Mouse (Mus musculus) left cerebral cortex, adult 18-20 months (tissue): ENCODE results near the gene Oas1a. TPM values are rescaled to one million over a fixed set of nuclear protein-coding genes. Genes with fewer than 3 reads are reported as not detected.
"Not testable (repeated sequence)": the region's sequence is repeated elsewhere in the genome, so short reads cannot be mapped to it uniquely, and the experiment has no call there.

Experiments used
- DNase-seq, 2 experiments: peaks; one replicate each; pipeline ENCODE4 v3.0.0; 2021 to 2022; ENCODE audit warnings: low spot score in 2 of 2, mixed read lengths in 1 of 2
- long read RNA-seq, 2 experiments: library from polyadenylated mRNA; stranded (forward); transcript quantifications; one replicate each; pipeline ENCODE4 v2.0.0; 2021
- total RNA-seq, 2 experiments: library from RNA; stranded (reverse); gene quantifications; 2 replicates each; pipeline ENCODE4 v1.2.3; 2021

Oas1a gene
- total RNA-seq: under 1 TPM; 0.19 to 0.23 TPM
- long read RNA-seq, experiment 1: 0 reads
- long read RNA-seq, experiment 2, partial matches to known transcripts: 1 of 1 reads
- long read RNA-seq, experiment 2, other reads (novel, unspliced or antisense): 0 of 1 reads

DNA sequence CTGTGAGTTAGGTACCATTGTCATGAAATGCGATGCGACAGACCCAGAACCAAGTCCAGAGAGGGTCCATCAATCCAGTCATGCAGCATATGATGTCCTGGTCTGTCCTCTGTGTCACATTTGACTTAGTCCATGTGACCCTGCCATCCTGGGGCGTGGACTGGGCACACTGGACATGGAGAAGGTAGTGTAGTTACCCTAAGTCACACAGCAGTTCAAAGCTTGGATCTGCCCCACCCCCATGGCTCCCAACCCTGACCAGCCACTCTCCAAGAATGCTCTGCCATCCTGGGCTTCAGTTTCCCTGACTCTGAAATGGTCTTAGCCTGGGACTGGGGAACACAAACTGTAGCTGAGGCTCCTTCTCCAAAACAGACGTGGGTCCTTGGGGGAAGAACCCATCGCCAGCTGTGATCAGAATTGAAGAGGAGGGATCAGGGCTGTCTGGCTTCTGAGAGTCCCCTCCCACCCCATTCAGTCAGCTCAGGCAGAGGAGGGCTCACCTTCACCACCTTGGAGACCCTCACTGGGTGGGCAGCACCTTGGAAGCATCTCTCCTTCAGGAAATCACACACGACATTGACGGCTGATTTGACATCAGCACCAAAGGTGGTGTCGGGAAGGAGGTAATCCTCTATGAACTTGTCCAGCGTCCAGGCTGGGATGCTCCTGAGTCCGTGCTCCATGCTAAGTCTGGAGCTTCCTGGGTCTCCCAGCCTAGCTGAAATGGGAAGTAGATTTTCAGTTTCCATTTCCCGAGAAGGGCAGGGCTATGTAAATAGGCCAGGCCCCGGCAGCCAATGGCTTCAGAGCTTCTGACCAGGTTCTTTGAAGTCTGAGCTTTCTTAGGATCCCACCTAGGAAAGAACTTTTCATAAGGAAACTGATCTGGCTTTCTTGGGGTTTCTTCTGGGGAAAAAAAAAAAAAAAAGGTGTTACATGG, at the start of gene Oas1a:
Gene Oas1a, minus strand, starts transcription at position 731 of the 943 bp plus-strand sequence.
- not testable (repeated sequence) for DNase-seq

GRCm38 (mm10) chr5:120953974-120954373, 46.7 kb upstream of the Oas1a start:
- DNase-seq: peak in 1 of 2 experiments; percentile 63

DNA sequence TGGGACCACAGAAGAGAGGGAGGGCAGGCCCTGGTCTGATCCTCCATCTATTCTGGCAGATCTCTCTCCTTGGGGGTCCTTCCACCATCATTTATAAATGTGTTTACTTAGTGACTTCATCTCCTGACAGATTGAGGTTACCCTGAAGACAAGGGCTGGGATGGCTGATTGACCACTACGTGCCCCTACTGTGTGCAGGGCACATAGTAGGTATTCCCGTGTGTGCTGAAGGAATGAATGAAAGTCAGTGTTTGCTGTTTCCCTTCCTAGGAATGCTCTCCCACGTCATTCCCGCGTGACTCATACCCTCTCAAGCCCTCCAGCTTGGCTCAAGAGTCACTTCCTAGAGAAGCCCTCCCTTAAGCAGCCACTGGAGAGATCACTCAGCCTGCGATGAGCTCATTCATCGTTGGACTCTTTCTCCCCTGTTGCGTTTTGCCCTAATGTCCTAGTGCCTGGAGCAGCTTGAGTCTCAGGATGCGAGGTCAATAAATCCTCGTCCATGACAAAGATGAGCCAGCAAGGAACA, 45.0 kb upstream of the Oas1a start:
- DNase-seq: no peak

DNA sequence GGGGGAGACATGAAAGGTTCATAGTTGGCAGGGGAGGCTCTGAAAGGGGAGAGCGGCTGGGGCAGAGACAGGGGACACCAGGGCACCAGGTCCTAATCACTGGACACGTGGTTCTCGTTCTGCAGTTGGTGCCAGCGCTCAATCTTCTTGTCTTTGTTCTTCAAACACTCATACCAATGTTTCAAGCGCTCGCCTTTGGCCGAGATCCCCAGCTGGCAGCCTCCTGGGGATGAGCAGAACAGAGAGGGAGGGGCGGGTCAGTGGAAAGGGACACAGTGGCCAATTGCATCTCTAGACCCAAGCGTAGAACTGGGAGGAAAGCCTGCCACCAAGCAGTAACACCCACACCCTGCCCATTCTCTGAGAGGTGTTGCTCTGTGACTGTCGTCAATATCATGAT, 34.8 kb upstream of the Oas1a start:
- DNase-seq: no peak

- no peak for DNase-seq
Measured at GRCm38 (mm10) chr5:120938586-120938985, 31.3 kb upstream of the Oas1a start.

DNA sequence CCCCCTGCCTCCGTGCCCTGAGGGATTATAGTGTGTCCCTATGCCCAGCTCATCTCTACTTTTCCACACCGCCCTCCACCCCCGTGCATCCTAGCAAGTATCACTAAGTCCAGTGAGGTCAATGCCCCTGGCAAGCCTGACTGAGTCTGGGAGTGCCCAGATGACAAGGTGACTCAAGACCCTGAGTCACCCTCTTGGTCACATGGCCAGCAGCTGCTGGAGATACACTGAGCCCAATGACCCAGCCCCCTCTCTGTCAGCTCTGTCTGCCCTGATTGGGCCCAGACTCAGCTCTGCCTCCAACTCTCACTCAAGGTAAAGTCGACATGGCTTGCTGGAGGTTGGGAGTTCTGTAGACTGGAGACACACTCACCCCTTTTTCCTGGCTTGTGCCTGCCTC, 30.5 kb upstream of the Oas1a start:
- no peak for DNase-seq

- DNase-seq: no peak
Measured at GRCm38 (mm10) chr5:120933966-120934365, 26.6 kb upstream of the Oas1a start.

- no peak for DNase-seq
Measured at GRCm38 (mm10) chr5:120927036-120927435, 19.7 kb upstream of the Oas1a start.

DNA sequence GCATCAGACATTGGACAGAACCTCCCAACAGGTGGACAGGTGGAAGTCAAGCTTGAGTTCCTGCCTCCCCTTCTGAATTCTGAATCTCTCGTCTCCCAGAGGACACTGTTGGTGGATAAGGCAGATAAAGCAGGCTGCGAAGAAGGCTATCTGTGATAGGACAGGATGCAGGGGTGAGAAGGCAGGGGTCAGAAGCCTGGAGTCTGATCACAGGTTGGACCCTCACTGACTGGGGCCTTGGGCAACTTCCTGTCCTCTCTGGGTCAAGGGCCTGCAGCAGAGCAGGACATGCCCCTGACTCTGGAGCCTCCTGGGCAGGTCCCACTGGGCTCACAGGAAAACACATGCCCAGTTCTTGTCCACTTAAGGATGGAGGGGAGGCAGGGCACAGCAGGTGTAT, 19.0 kb upstream of the Oas1a start:
- not testable (repeated sequence) for DNase-seq

GRCm38 (mm10) chr5:120924520-120924919, 17.2 kb upstream of the Oas1a start:
- DNase-seq: not testable (repeated sequence)

- DNase-seq: no peak
Measured at GRCm38 (mm10) chr5:120923969-120924368, 16.6 kb upstream of the Oas1a start.

- no peak for DNase-seq
Measured at GRCm38 (mm10) chr5:120920296-120920695, 13.0 kb upstream of the Oas1a start.

DNA sequence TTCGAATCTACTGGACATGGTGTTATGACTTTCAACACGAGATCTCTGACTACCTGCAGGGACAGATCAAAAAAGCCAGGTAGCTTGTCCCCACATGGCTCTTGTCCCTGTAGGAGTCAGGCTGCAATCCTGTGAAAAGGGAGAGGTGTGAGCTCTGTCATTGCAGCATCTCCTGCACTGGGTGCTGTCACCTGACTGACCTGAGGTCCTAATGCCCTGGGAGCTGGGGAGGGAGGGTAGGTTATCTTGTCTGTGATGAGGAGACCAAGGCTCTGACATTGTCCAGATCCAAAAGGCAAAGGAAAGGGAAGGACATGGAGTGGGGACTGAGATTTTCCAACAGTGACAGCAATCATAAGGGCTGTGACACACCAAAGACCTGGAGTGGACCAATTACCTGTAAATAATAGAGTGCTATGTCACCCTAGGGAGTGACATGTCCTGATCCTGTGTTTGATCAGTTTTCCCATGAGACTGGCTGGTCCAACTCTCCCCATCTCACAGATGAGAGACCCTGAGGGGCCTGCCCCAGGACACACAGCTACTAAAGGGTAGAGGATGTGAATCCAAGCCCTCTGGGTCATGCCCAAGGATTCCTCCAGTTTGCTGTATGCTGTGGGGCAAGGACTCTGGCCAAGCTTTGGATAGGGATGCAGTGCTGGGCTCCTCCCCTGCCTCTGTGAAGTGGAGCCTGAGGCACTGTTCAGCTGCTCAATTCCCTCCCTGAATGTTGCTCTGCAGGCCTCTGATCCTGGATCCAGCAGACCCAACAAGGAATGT, 12.0 kb upstream of the Oas1a start:
- DNase-seq: not testable (repeated sequence)

- not testable (repeated sequence) for DNase-seq
Measured at GRCm38 (mm10) chr5:120914204-120914603, 6.9 kb upstream of the Oas1a start, which contains the start of gene Oas1d. Oas1d (plus strand) TSS chr5:120914536.

DNA sequence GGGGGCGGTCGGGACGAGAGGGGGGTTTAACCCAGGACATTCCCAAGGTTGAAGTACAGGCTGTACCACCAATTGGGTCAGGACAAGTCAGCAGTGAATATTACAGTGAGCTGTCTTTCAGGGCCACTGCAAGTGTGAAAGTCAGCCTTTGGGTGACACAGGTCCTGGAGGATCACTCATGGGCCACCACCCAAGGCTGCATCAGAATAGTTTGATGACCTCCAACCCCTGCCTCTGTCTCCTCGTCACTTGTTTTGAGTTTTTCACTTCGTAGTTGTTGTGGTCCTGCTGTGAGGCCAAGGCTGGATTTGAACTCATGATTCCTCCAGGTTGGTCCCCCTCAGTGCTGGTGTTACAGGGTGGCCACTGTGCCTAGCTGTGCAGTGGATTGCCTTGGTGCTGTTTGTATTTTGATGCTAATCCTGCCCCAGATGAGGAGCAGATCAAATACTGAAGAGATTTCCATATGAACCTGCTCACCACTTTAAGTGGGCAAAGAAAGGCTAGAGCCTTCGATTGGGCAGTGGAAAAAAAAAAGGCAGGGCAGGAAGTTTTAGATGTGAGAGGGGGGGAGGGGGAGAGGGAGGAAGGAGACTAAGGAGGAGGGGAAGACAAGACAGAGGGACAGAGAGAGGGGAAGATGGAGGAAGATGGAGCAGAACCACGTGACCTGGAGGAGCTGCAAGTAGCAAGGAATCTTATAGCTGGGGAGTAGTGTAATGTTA, 1.0 kb upstream of the Oas1a start:
- DNase-seq: no peak

DNA sequence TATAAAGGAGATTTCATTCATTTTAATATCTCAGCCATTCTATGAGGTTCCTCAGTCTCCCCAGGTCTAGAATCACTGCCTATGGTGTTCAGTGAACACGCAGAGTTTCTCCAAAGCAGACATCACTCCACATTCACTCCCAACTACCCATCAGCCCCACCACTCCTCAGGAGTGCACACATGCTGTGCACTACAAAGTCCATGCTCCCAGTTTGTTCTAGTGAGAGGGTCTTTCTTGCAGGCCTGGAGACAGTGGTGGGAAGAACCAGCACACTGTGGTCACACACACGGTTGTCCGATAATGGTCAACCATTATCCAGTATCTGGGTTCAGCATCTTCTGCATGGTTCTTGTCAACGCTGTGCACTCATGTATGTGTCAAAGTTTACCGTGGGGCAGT, 5.3 kb downstream of the Oas1a start:
- DNase-seq: no peak

DNA sequence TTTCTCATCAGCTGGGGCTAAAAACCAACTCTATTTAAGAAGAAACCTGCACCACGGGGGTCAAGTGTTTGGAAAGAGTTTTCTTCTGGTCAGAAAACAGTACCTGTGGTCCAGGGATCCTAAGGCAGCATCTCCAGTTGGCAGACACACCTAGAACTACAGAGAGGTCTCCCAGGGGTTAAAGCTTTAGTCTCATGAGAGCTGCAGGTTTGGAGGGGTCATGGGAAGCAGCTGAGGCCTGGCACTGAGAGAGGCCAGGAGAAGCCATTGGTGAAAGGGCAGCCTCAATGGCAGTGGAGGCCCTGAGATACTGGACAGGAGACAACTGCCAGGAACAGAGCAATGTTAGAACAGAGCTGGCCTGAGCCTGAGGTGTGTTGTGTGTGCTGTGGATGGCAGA, 6.7 kb downstream of the Oas1a start:
- DNase-seq: no peak

- no peak for DNase-seq
Measured at GRCm38 (mm10) chr5:120898726-120899125, 8.6 kb downstream of the Oas1a start.

DNA sequence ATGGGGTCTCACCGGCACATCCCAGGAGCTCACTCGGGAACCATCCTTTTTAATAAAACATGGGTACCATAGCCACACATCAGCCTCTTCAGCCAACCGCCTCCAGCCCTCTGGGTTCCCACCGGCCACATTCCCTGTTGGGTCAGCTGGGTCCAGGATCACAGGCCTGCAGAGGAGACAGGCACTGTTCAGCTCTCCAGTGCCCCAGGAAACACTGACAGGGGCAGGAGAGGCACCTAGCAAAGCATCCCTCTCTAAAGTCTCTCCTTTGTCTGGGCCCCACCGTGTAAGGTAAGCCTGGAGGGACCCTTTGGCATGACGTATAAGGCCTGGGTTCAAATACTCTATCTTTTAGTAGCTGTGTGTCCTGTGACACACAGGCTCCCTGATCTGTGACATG, 9.0 kb downstream of the Oas1a start:
- DNase-seq: no peak

- no peak for DNase-seq
Measured at GRCm38 (mm10) chr5:120895231-120895900, 12.0 kb downstream of the Oas1a start.
